Mouse (Mus musculus) myocyte (in vitro differentiated cells): ENCODE measurements around the gene Neurog2.

Experiments
- E2F4 ChIP-seq: IDR thresholded peaks from one replicate; pipeline ENCODE4 v1.6.1; 2011; ENCODE audit warnings: mild to moderate bottlenecking, control low read depth, moderate library complexity; ENCODE audit not compliant: insufficient read depth
- MYOD1 ChIP-seq, 3 experiments: IDR thresholded peaks; one replicate each; pipeline ENCODE4 v1.6.1; 2011; ENCODE audit warnings: control low read depth in 2 of 3, low read depth in 2 of 3, mild to moderate bottlenecking in 2 of 3, moderate library complexity in 1 of 3; ENCODE audit not compliant: insufficient read length in 2 of 3, control insufficient read depth in 1 of 3
- REST ChIP-seq: IDR thresholded peaks from one replicate; pipeline ENCODE4 v1.6.1; 2011; ENCODE audit warnings: mild to moderate bottlenecking, control low read depth, moderate library complexity; ENCODE audit not compliant: insufficient read depth, insufficient read length
- TCF12 ChIP-seq: IDR thresholded peaks from one replicate; pipeline ENCODE4 v1.6.1; 2011; ENCODE audit warnings: mild to moderate bottlenecking, control low read depth; ENCODE audit not compliant: poor library complexity, insufficient read depth, severe bottlenecking
- USF1 ChIP-seq: IDR thresholded peaks from one replicate; pipeline ENCODE4 v1.6.1; 2011; ENCODE audit warnings: low read depth, mild to moderate bottlenecking, control low read depth, moderate library complexity

GRCm38 (mm10) chr3:127627151-127627955 is 5.6 kb upstream of the Neurog2 start:
- TF ChIP-seq USF1 (no peak), TCF12 (no peak), MYOD1 (IDR thresholded peaks at IDR 0.05; ENCODE audit: control insufficient read depth in 1 of 3, insufficient read length in 2 of 3, low read depth in 2 of 3) (no peak), REST (no peak), E2F4 (no peak)
